Mouse (Mus musculus): ENCODE results near the gene Rufy4. TPM values are rescaled to one million over a fixed set of nuclear protein-coding genes. Genes with fewer than 3 reads are reported as not detected.

The Rufy4 gene
- polyA plus RNA-seq, 1 experiment from 2014 or later = 0.15 TPM

DNA sequence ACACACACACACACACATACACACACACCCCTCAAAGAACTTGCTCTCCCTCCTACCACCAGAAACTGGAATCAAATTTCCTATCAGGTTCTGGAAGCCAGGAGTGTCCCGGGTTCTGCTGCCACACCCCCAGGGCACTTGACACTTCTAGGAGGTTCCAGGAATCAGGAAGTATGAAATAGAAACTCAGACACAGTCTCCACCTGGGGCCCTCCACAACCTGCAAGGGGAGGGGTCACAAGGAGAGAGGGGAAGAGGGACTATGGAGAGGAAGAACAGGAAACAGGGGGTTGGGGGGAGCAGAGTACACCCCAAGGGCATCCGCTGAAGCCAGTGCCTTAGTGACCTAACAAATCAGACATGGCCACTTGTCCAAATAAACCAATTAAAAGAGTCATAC is 56.1 kb downstream of the Rufy4 start:
- no peak overlapping the region for H3K4me3 ChIP-seq (replicated peaks)
- H3K4me1 ChIP-seq (replicated peaks) = 0 out of 2 replicates have a peak, but pooled peaks cover 5% of the 10 kb centered on the region
- no peak overlapping the region for H3K27ac ChIP-seq
- no peak for ATAC-seq (ENCODE audit: insufficient number of reproducible peaks, insufficient read depth, low FRiP score, low TSS enrichment, low read depth)
- no peak overlapping the region for H3K4me2 ChIP-seq
- H3K27me3 ChIP-seq = no peaks in the 10 kb centered on the region
- no peaks in the 10 kb centered on the region for H3K36me3 ChIP-seq
- no peaks in the 10 kb centered on the region for H3K9me3 ChIP-seq
- no peak overlapping the region for H3K9ac ChIP-seq (replicated peaks)
- 44% methylated on average over 2 of the region's 2 CpGs for WGBS

DNA sequence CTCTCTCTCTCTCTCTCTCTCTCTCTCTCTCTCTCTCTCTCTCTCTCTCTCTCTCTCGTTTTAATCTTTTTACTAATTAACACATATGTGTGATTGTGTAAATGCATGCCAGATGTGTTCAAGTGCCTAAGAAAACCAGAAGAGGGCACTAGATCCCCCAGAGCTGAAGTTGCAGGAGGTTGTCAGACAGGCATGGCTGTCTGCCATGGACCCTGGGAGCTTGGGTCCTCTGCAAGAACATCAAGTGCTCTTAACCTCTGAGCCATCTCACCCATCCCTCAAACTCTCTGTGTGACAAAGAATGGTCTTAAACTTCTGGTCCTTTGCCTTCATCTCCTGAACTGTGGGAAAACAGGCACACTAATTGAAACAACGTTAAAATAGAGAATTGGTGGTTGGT is 57.7 kb downstream of the Rufy4 start:
- Histone ChIP-seq H3K36me3 (no peaks in the 10 kb centered on the region), H3K4me1 (replicated peaks) (0 out of 2 replicates have a peak, but pooled peaks cover 5% of the 10 kb centered on the region), H3K27me3 (no peaks in the 10 kb centered on the region), H3K4me3 (replicated peaks) (no peak overlapping the region), H3K9me3 (no peaks in the 10 kb centered on the region), H3K4me2 (no peak overlapping the region), H3K27ac (no peak overlapping the region), H3K9ac (replicated peaks) (no peak overlapping the region)
- 57% methylated on average over 2 of the region's 2 CpGs for WGBS
- no peak for ATAC-seq (ENCODE audit: insufficient number of reproducible peaks, insufficient read depth, low FRiP score, low TSS enrichment, low read depth)

DNA sequence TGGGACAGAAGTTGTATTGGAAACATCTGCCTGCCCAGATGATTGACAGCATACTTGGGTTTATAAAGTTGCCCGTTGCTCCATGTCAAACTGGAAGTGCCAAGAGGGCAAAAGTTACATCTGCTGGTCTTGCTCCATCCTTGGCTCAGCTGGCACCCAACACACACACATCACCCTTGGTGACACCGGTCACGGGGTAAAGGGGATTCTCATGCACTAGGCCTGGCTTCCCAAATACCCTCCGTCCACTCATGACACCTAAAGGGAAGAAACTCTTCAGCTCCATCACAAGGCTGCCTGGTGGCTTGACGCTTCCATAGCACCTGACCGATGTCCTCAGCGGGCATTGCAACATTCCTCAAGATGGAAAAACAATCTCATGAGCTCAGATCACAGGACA is 65.1 kb downstream of the Rufy4 start:
- Histone ChIP-seq H3K4me1 (replicated peaks) (no peaks in the 10 kb centered on the region), H3K36me3 (no peaks in the 10 kb centered on the region), H3K4me3 (replicated peaks) (no peak overlapping the region), H3K9me3 (no peaks in the 10 kb centered on the region), H3K27ac (no peak overlapping the region), H3K9ac (replicated peaks) (no peak overlapping the region), H3K27me3 (no peaks in the 10 kb centered on the region), H3K4me2 (no peak overlapping the region)
- no peak for ATAC-seq (ENCODE audit: insufficient number of reproducible peaks, insufficient read depth, low FRiP score, low TSS enrichment, low read depth)
- WGBS = 92% methylated on average over 7 of the region's 7 CpGs

DNA sequence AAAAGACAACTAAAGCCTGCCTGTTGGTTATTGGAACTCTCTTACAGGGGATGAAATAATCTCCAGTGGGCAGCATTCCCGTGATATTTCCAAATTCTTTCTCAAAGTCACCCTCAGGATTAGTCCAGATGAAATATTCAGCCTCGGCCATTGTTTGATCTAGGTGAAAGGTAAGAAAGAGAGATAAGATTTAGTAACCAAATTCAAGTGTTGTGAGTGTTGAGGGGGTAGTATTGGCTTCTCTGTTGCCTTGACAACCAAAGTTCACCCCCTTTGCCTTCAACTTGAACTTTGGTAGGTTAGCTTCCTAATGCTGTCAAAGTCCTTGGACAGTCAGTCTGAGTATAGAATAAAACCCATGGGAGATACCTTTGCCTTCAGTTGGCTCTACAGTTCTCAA is 67.4 kb downstream of the Rufy4 start:
- WGBS = 78% methylated on average over 2 of the region's 2 CpGs
- Histone ChIP-seq H3K9me3 (no peaks in the 10 kb centered on the region), H3K4me2 (no peak overlapping the region), H3K4me3 (replicated peaks) (no peak overlapping the region), H3K4me1 (replicated peaks) (no peaks in the 10 kb centered on the region), H3K36me3 (no peaks in the 10 kb centered on the region), H3K27ac (no peak overlapping the region), H3K27me3 (no peaks in the 10 kb centered on the region), H3K9ac (replicated peaks) (no peak overlapping the region)
- no peak for ATAC-seq (ENCODE audit: insufficient number of reproducible peaks, insufficient read depth, low FRiP score, low TSS enrichment, low read depth)

DNA sequence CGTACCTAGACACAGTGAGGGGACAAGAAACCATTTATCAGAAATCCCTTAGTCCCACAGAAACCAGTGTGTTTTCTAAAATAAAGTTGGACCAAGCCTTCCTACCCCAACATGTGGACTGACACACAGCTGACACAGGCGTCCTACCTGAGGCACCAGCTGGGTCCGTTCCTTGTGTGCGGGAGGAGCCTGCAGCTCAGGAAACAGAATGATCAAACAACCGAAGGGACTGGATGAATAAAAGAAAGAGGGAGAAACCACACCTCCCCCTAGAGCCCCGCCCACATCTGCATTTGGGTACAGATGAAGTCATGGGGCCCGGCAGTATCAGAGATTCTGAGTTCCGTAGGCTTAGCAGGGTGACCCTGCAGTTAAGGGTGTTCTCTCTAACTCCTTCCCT is 69.1 kb downstream of the Rufy4 start, which contains the start of gene Cxcr1:
Gene Cxcr1 (minus strand): TSS at position 187 of the 400 bp plus-strand sequence.
- no peak within 1 kb of the TSS for H3K27ac ChIP-seq
- H3K4me1 ChIP-seq (replicated peaks) = no peaks in the 10 kb centered on the region
- 68% methylated on average over 8 of the region's 8 CpGs for WGBS
- no peak for ATAC-seq (ENCODE audit: insufficient number of reproducible peaks, insufficient read depth, low FRiP score, low TSS enrichment, low read depth)
- no peak within 1 kb of the TSS for H3K4me3 ChIP-seq (replicated peaks)
- H3K9ac ChIP-seq (replicated peaks) = no peak within 1 kb of the TSS
- no peak within 1 kb of the TSS for H3K4me2 ChIP-seq
- H3K9me3 ChIP-seq = no peaks in the 10 kb centered on the region
- no peaks in the 10 kb centered on the region for H3K36me3 ChIP-seq
- no peaks in the 10 kb centered on the region for H3K27me3 ChIP-seq

DNA sequence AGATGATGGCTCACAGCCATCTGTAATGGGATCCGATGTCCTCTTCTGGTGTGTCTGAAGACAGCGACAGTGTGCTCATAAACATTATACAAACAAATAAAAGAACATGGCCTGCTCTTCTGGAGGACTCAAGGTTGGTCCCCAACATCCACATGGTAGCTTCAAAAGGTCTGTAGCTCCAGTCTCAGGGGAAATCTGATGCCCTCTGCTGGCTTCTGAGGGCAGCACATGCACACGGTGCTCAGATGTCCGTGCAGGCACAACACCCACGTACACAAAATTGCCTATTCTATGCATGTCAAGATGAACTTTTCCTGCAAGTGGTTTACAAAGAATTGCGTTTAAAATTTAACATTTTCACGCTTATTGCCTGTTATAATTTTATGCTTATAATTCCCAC is 70.6 kb downstream of the Rufy4 start:
- ATAC-seq (ENCODE audit: insufficient number of reproducible peaks, insufficient read depth, low FRiP score, low TSS enrichment, low read depth) = no peak
- no peaks in the 10 kb centered on the region for H3K36me3 ChIP-seq
- no peak overlapping the region for H3K4me3 ChIP-seq (replicated peaks)
- WGBS = 49% methylated on average over 7 of the region's 7 CpGs
- no peak overlapping the region for H3K27ac ChIP-seq
- no peak overlapping the region for H3K4me2 ChIP-seq
- H3K4me1 ChIP-seq (replicated peaks) = no peaks in the 10 kb centered on the region
- no peaks in the 10 kb centered on the region for H3K27me3 ChIP-seq
- H3K9me3 ChIP-seq = no peaks in the 10 kb centered on the region
- H3K9ac ChIP-seq (replicated peaks) = no peak overlapping the region

DNA sequence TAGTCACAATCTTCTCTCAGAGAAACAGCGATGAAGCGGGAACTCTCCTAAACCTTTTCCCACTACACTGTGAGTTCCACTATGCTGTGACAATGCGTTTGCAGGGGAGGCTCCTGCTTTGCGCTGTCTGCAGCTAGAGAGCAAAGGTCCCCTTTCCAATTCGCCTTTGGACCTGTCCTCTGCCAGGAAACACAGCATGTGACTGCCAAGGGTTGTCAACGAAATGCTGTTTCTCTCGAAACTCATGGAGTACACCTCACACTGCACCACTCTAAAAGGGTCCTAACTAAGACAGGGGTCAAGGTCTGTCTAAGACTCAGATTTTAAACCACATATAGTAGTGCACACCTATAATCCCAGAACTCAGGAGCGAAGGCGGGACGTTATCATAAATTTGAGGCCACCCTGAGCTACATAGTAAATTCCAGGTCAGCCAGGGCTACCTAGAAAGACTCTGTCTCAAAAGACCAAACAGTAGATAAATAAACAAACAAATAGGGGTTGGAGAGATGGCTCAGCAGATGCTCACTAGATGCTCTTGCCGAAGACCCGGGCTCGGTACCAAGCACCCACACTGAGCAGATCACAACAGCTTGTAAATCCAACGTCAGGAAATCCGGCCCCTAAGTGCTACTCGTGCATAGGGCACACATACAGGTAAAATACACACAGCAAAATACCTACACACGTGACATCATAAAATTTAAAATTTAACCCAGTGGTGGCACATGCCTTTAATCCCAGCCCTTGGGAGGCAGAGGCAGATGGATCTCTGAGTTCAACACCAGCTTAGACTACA is 71.5 kb downstream of the Rufy4 start:
- Histone ChIP-seq H3K9ac (replicated peaks) (no peak overlapping the region), H3K9me3 (no peaks in the 10 kb centered on the region), H3K27ac (no peak overlapping the region), H3K4me3 (replicated peaks) (no peak overlapping the region), H3K27me3 (no peaks in the 10 kb centered on the region), H3K4me1 (replicated peaks) (no peaks in the 10 kb centered on the region), H3K36me3 (no peaks in the 10 kb centered on the region), H3K4me2 (no peak overlapping the region)
- ATAC-seq (ENCODE audit: insufficient number of reproducible peaks, insufficient read depth, low FRiP score, low TSS enrichment, low read depth) = no peak
- 81% methylated on average over 17 of the region's 17 CpGs for WGBS

Other genes with a start within 250 kb of the Rufy4 start
- gene Tns1, start 1.1 kb upstream of the Rufy4 start, polyA plus RNA-seq (2016; fragmentation: Nextera tagmentation; extraction: Ambion mirVana) = 36.7 and 44.9 TPM in 2 replicates
- gene Cxcr2, start 28.4 kb downstream of the Rufy4 start, polyA plus RNA-seq (2016; fragmentation: Nextera tagmentation; extraction: Ambion mirVana) = 0.06 and 0.09 TPM in 2 replicates
- gene Cxcr1, start 69.1 kb downstream of the Rufy4 start, polyA plus RNA-seq (2016; fragmentation: Nextera tagmentation; extraction: Ambion mirVana) = not detected in 2 replicates
- gene Arpc2, start 110.5 kb downstream of the Rufy4 start, polyA plus RNA-seq (2016; fragmentation: Nextera tagmentation; extraction: Ambion mirVana) = 343 and 345 TPM in 2 replicates
- 0.19 TPM in 1 of 2 replicates, not detected in the other for gene Gpbar1, start 153.0 kb downstream of the Rufy4 start, polyA plus RNA-seq (2016; fragmentation: Nextera tagmentation; extraction: Ambion mirVana)
- 202 and 212 TPM in 2 replicates for gene Aamp, start 159.2 kb downstream of the Rufy4 start, polyA plus RNA-seq (2016; fragmentation: Nextera tagmentation; extraction: Ambion mirVana)
- gene Pnkd, start 159.4 kb downstream of the Rufy4 start, polyA plus RNA-seq (2016; fragmentation: Nextera tagmentation; extraction: Ambion mirVana) = 106 TPM in 2 replicates
- 18.0 and 18.9 TPM in 2 replicates for gene Tmbim1, start 180.1 kb downstream of the Rufy4 start, polyA plus RNA-seq (2016; fragmentation: Nextera tagmentation; extraction: Ambion mirVana)
- gene Catip, start 236.6 kb downstream of the Rufy4 start, polyA plus RNA-seq (2016; fragmentation: Nextera tagmentation; extraction: Ambion mirVana) = 1.5 and 1.6 TPM in 2 replicates
- 0.85 and 2.2 TPM in 2 replicates for gene Slc11a1, start 249.7 kb downstream of the Rufy4 start, polyA plus RNA-seq (2016; fragmentation: Nextera tagmentation; extraction: Ambion mirVana)

Measured in limb, embryonic 12.5 days (tissue).